Mouse (Mus musculus) ovary, postnatal 14 days (tissue): ENCODE measurements around the gene Mmgt2.
"Not testable (repeated sequence)": the region's sequence is repeated elsewhere in the genome, so short reads cannot be mapped to it uniquely, and the experiment has no call there.

Experiments
- DNase-seq: peaks from one replicate; pipeline ENCODE4 v3.0.0; 2022; ENCODE audit warnings: low spot score

Mmgt2 gene

DNA sequence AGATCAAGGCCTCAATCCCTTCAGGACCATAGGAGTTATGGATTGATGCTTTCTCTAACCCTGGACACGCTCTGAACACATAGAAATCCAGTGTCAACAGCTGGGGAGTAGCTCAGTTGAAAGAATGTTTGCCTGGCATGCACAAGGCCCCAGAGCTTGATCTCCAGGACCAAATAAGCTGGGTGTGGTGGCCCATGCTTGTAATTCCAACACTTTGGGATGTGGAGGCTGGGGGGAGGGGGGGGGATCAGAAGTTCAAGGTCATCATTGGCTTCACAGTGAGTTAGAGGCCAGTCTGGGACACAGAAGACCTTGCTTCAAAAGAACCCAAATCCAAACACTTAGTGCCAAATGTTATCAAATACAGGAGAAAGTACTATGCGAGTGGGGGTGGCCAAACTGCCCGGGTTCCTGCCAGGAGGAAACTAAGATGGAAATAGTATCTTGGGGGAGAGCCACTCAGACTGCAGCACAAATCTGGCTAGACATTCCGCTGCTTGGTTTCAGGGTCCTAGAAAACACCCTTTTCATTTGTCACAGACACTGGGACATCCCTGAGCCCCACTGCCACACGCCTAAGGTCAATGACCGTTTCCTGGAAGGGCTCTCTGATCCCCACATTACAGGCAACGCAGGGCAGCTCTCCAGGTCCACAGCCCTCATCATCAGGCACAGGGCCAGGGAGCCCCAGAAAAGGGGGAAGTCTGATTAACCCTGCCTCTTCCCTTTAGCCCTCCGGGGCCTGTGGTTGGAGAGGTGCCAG, 2.6 kb upstream of the Mmgt2 start:
- DNase-seq = no peak

DNA sequence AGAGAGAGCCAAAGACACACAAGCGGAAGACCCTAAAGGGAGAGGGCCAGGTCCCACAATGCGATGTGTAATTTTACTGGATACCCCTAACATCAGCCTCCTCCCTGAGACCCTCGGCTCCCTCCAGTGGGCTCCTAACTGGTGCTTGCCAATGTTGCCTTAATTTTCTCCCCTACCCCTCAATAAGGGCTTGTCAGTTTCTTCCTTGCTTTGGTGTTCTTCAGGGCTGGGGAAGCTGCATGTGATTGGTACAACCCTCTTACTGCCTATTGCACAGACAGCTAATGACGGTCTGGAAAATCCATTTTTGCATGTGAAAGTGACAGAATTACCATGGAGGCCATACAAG, 2.0 kb upstream of the Mmgt2 start:
- no peak for DNase-seq

DNA sequence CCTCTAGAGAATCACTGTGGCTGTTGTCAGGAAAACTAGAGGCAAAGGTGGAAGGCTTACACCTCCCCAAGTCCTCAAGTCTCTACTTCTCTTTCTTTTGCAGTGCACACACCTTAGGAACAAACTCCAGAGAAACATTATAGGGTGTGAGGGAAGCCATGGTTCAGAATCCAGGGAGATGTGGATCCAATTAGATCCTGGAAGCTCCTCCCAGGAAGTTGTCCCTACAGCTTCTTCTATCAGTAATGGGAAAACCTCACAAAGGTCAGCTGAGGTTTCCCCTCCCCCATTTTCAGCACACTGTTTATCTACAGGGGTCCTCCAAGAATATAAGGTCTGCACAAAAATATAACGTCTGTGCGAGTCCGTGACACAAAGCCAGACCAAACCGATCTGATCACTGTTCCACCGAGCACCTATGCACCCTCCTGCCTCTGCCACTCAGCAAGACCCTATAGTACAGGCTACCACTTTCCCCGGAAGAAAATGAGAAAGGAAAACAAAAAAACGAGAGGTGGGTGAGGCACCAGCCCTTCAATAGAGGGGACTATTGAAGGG, 1.4 kb upstream of the Mmgt2 start:
- no peak for DNase-seq

DNA sequence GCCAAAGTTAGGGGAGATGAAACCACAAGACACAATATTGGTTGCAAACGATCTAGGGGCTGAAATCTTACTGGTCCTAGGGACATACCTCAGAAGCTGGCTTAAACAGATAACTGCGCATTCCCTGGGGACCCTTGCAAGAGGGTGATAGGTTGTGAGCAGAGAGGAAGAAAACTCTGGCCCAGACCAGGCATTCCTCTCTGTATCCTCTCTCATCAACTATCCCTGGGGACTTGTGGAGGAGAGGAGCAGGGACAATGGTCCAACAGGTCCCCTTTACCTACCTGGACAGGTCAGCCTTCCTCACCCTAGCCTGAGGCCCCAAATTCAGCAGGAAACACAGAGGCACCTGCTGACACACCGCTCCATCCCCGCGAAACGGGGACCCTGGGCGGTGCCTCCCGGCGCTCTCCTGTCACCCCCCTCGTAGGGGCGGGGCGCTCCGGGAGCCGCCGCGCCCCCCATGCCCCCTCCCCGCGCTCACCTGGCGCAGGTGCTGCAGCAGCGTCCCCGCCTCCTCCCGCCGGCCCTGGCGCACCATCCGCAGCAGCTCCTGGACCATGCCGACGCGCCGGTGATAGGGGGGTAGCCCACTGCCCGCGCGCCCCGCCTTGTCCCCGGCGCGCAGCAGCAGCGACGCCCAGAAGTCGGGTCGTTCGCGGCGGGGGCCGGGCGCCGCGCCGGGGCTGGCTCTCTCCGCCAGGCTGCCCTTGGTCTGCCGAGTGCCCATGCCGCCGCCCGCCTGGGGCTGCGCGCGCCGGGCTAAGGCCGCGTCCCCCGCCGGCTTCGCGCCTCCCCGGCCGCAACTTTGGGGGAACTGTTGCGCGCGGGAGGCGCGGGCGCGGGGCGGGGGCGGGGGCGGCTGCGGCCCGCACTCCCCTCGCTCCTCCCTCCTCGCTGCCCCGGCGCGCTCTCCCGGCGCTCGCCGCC, 538 bp upstream of the Mmgt2 start, which contains the start of gene Lrrc75a:
Gene Lrrc75a (minus strand): TSS at position 863 of the 930 bp plus-strand sequence.
- no peak for DNase-seq

DNA sequence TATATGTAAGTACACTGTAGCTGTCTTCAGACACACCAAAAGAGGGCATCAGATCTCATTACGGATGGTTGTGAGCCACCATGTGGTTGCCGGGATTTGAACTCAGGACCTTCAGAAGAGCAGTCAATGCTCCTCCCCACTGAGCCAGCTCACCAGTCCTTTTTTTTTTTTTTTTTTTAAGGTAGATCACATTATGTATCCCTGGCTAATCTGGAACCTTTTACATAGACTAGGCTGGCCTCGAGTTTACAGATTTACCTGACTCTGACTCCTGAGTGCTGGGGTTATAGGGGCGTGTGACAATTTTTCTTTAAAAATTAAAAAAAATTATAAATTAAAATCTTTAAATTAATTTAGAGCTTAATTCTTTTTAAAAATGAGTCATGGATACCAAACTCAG, 1.3 kb downstream of the Mmgt2 start:
- not testable (repeated sequence) for DNase-seq

DNA sequence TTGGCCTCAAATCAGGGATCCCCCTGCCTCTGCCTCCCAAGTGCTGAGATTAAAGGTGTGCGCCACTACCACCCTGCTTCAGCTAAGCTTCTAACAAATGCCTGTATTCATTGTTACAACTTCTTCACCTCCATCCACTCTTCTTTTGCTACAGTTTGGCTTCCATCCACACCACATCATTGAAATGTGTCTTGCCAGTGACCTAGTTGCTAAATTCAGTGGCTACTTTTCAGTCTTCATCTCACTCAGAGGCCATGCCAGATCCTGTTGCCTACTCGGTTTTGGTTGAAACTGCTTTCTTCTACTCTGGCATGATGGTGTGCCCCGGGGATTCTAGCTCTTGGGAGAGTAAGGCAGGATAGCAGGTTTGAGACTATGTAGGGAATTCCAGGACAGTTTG, 3.1 kb downstream of the Mmgt2 start:
- no peak for DNase-seq

DNA sequence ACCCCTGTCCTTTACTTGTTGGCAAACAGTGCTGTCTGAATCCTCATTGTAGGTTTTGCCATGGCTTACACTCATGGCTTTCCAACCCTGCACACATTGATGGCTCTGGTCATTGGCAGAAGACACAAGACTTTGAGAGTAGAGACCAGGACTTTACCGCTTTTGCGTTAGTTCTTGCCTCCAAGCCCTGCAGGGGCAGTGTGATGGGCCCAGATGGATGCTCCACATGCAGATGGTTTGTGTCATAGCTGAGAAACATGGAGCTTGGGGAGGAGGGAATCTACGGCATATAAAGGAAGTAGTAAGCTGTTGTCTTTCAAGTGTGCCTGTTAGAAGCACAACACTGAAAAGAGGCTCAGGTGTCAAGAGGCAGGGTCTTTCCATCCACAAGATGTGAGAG, 3.6 kb downstream of the Mmgt2 start:
- DNase-seq = no peak

DNA sequence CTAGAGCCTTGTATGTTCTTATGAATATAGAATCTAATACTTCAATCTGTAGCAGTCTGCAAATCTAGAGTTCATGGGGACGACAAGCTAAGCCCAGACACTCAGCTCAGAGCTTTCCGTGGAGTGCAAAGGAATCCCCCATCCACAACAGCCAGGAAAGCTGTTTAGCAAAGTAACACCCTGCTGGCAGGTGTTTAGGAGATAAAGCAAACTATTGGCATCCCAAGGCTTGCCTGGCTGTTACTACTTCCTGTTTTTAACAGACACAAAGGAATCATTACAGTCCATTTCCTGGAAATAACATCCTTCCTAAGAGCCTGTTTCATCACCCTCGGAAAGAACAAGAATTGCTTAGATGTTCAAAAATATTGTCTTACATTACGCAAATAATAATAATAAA, 12.4 kb downstream of the Mmgt2 start:
- DNase-seq = no peak

DNA sequence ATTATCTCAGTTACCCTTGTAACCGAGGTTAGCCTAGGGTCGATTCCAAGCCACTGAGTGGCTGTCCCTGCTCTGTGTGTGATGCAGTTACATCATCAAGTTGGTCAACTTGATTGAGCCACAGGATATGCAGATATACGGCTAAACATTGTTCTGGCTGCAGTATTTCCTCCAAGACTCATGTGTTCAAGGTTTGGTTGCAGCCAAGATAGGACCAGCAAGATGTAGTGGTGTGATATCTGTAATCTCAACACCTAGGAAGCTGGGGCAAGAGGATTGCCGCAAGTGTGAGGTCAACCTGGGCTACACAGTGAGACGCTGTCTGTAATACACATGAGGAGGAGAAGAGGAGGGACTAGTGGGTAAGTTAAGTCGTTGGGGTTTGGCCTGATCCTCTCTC, 15.8 kb downstream of the Mmgt2 start:
- no peak for DNase-seq

DNA sequence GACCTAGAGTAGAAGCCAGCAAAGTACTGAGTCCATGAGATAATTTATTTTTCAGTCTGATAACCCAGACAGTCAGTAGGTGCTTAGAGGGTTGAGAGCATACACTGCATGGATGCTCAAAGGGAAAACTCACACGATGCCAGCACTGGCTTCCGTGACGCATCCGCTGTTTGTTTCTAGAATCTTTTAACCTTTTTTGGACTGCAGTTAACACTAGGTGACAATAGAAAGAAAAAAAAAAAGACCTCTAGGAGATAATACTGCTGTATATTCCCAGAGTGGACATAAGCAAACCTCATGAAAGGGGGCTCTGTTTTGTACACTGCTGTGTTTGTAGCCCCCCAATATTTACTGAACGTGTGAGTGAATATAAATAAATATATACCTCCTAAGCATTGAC, 20.5 kb downstream of the Mmgt2 start:
- DNase-seq = no peak

DNA sequence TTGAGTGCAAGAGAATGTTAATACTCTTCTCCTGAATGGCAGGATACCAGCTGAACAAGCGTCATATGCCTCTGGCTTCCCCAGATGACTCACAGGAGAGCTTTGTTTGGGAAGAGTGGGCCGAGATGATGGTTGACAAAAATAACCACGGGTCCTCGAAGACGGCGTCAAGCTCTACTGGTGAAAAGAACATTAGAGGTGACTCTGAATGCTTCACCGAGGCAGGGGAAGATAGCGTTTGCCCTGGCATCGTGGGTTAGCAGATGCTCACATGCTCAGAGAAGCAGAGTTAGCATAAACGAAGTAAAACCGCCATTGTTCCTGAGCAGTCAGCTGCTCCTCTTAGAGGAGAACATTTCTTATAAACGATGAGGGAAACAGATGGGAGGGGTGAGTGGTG, 21.0 kb downstream of the Mmgt2 start:
- DNase-seq = no peak

DNA sequence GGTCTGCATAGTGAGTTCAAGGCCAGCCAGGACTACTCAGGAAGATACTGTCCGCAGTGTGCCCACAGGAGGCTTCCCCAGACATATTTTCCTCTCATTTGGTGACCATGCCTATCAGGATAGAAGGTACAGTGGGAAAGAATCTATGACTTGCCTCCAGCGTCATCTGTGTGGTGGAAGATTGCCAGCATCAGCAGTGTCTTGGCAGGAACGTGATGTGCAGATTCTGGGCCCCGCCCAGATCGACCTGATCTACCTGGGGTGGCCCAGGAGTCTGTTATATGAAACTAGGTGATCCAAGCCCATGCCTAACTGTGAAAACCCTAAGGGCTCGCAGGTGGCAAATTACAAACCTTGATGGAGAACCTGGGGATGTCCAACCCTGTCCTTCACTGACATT, 21.5 kb downstream of the Mmgt2 start:
- no peak for DNase-seq

DNA sequence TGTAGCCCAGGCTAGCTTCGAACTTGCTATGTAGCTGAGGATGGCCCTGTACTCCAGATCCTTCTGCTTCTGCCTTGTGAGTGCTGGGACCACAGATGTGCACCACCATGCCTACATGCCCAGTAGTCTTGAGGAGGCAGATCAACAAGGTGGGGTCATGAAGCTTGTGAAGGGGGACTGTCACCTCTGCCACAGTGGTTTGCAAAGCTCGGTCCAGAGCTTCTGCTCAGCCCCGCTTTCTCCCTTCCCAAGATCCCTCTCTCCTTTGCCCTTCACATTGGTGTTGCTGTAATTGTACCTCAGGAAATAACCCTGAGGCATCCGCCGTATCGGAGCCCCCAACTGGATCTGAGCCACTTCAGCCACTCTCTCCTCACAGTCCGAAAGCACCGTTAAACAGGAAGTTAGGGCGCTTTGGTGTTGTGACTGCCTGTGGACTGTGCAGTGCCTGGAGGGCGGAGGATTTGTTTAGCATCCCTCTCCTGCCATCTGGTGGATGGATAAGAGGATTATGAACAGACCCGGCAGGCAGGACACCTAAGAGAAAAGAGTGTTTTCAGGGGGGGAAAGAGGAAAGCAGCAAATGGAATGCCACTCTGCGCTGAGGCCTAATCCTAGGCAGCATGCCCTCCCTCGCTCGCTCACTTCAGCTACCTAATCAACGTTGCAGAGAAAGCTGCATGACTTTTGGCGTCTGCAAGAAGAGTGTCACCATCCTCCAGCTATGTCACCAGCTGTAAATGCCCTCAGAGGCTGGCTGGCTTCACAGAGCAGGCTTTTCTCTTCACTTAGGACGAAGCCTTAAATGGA, 27.2 kb downstream of the Mmgt2 start:
- DNase-seq = peak; percentile 55

DNA sequence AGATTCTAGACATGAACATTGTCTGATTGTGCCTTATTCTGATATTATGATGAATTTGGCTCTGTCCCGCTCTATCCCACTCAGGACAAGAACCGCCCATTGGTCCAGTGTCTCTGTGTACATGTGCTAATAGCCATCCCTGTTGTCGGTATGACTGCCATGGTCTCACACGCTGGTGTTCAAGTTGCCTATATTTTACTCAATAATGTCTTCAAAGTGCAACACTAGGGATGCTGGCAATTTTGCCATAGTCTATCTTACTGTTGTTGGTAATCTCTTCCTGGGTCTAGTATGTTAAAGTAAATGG, 27.8 kb downstream of the Mmgt2 start:
- DNase-seq = no peak

DNA sequence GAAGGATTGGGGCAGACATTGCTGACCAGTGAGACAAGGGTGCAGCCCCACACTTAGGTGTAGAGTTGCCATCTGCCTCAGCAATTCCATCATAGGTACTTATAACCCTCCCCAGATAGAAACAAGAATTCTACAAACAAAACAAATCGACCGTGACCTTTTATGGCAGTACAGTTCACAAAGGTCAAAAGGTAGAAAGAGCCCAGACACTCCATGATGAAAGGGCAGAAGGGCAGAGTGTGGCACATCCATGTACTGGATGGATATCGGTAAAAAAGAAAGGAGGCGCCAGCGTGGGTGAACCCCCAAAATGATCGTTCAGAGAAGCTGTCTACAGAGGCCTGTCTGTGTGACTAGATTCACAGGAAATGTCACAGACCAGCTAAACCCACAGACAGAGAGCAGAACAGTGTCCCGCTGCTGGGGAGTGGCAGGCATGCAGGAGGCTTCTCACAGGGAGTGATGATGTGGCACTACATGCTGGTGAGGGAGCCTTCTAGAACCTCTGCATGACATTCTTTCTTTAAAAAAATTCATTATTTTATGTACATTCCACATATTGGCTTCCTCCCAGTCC, 30.4 kb downstream of the Mmgt2 start:
- DNase-seq = no peak

DNA sequence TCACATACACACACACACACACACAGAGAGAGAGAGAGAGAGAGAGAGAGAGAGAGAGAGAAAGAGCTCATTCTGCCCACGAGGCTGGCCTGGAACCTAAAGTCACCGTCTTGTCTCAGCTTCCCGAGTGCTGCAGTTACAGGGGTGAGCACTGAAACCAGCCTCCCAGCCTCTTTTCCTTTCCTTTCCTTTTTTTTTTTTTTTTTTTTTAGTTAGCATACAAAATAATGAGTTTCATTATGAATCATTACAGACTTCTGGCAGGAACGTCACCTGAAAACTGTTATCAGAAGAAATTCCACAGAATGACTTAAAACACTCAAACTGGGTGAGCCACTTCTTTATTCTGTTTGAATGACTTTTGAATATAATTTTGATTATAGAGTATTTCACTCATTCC, 31.5 kb downstream of the Mmgt2 start:
- DNase-seq = no peak

DNA sequence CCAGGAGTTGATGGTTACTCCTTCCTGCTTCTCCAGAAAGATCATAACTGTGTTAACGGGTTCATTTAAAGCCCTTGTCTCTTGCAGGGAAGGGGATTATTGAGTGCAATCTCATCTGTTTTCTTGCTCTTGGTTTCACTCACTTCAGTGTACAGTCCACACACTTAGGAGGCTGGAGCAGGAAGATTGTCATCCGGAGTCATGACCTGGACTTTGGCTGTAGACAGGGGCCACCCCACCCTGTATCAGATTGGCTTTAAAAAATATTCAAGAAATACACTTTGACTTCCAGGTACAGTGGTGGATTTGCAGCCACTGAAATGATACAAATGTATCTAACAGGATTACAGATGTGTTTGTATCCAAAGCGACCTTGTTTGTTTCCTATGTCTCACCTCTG, 43.1 kb downstream of the Mmgt2 start:
- DNase-seq = no peak

DNA sequence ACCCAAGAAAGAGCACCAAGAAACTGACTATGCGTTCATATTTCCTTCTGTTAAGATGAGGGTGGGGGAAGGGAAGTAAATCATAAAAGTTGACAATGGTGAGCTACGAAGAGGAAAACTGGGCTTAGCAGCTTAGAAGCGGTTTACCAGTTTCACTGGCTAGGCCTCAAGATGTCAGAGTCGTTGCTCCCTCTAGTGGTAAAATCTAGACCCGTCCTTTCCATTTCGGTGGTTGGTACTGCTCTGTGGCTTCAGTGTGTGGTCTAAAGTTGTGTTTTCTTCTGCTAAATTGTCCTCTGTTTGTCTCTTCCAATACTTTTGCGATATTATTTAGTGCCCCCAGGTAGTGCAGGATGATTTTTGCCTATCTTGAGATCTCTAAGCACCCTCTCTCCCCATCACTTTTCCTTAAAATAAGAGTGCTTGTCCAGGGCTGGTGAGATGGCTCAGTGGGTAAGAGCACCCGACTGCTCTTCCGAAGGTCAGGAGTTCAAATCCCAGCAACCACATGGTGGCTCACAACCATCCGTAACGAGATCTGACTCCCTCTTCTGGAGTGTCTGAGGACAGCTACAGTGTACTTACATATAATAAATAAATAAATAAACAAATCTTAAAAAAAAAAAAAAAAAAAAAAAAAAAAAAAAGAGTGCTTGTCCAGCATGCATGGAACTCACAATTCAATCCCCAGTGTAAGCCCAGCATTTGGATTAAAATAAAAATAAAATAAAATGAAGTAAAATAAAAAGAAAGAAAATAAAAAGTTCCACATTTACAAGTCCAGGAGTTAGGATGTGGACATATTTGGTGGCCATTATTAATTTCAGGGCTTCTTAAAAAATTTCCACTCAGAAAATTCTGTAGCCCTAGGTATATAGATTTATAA, 45.1 kb downstream of the Mmgt2 start:
- peak; percentile 21 for DNase-seq

DNA sequence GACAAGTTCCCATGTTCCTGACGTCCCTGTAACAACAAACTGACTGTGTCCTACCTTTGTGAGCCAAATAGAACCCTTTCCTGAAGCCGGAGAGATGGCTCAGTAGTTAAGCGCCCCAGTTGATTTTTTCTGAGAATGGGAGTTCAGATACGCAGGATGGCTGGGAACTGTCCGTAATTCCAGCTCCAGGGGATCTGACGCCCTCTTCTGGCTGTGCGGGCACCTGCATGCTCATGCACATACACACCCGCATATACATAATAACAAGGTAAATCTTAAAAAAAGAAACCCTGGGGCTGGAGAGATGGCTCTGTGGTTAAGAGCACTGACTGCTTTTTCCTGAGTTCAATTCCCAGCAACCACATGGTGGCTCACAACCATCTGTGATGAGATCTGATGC, 46.7 kb downstream of the Mmgt2 start:
- DNase-seq = no peak

DNA sequence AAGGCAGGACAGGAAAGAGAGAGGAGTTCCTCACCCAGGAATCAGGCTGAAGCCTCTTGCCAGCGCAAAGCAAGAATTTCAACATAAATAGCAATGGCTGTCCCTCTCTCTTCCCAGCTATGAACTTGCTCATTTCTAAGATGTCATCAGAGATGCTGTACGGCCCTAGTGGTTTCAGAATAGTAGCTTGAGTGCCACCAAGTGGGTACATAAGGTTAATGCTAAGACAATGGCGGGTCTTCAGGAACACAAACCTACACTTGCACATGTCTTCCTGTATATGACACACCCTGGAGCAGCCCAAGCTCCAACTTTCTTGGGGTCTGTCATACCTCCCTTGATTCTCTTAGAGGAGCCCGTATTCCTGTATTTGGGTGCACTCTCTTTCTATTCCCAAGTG, 51.3 kb downstream of the Mmgt2 start:
- no peak for DNase-seq

DNA sequence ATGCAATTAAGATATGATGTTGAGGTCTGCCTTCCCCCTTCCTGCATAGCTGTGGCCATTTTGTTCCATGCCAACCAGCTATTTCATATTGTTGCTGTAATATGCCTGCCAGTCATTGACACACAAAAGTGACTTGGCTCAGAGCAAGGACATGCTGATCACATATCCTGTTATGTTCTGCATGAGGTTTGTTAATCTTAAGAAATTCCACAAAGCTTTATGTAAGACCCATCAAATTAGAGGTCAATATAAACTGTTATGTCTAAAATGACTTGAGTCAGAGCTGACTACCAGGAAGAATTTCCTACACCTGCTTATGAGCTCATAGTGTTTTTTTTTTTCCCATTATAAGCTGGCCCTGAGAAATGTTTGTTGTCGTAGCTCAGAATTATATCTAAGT, 52.8 kb downstream of the Mmgt2 start:
- no peak for DNase-seq
